Mouse (Mus musculus) ES-Bruce4 (cell line): ENCODE measurements at regions not wholly inside any gene's neighbourhood (a gene's known extent, or its start where the extent isn't known, plus 50 kb on each side); places are given as distances from the start of the nearest gene placed in this dataset.

ENCODE experiments used
- H3K27ac ChIP-seq: 2 replicates; pipeline ENCODE4 v1.5.1; 2012; ENCODE audit warnings: low read length, inconsistent platforms; ENCODE audit not compliant: insufficient read depth
- H3K27me3 ChIP-seq: 2 replicates; pipeline ENCODE4 v1.6.1; 2012; ENCODE audit warnings: mild to moderate bottlenecking, low read length, inconsistent platforms; ENCODE audit not compliant: control insufficient read depth, poor library complexity, insufficient read depth, severe bottlenecking
- H3K36me3 ChIP-seq: 2 replicates; pipeline ENCODE4 v1.6.1; 2012; ENCODE audit warnings: inconsistent platforms, mild to moderate bottlenecking, low read length, moderate library complexity; ENCODE audit not compliant: control insufficient read depth, poor library complexity, insufficient read depth, severe bottlenecking
- H3K4me1 ChIP-seq: one replicate; pipeline ENCODE4 v1.8.1; 2011; ENCODE audit warnings: low read length; ENCODE audit not compliant: control insufficient read depth, insufficient read depth
- H3K4me3 ChIP-seq: 2 replicates; pipeline ENCODE4 v1.5.1; 2011; ENCODE audit warnings: low read depth, mild to moderate bottlenecking, low read length
- H3K9ac ChIP-seq: 2 replicates; pipeline ENCODE4 v1.6.1; 2012; ENCODE audit warnings: low read depth, mild to moderate bottlenecking, inconsistent platforms; ENCODE audit not compliant: poor library complexity, severe bottlenecking
- H3K9me3 ChIP-seq: replicated peaks from 2 replicates; pipeline ENCODE4 v1.6.1; 2012; ENCODE audit warnings: mild to moderate bottlenecking, low read length, inconsistent platforms; ENCODE audit not compliant: control insufficient read depth, poor library complexity, insufficient read depth, severe bottlenecking
- CTCF ChIP-seq: IDR thresholded peaks from one replicate; pipeline ENCODE4 v1.8.1; 2011; ENCODE audit warnings: low read depth, low read length
- EP300 ChIP-seq: IDR thresholded peaks from 2 replicates; pipeline ENCODE4 v1.6.1; 2011; ENCODE audit warnings: low read depth, low read length; ENCODE audit not compliant: insufficient read depth
- POLR2A ChIP-seq: IDR thresholded peaks from one replicate; pipeline ENCODE4 v1.8.1; 2011; ENCODE audit warnings: low read length; ENCODE audit not compliant: insufficient read depth

GRCm38 (mm10) chr15:45730370-45731153 lies 5596.4 kb downstream of the 9330182O14Rik start:
- H3K4me1 ChIP-seq: no peaks in the 10 kb centered on the region
- no peaks in the 10 kb centered on the region for H3K36me3 ChIP-seq
- no peaks in the 10 kb centered on the region for H3K27me3 ChIP-seq
- H3K9me3 ChIP-seq: no peaks in the 10 kb centered on the region
- no peak overlapping the region for H3K4me3 ChIP-seq
- H3K27ac ChIP-seq: no peak overlapping the region
- TF ChIP-seq POLR2A (no peak), EP300 (no peak), CTCF (no peak)
- H3K9ac ChIP-seq: no peak overlapping the region

- no peak for TF ChIP-seq EP300
- peak; percentile 38 for TF ChIP-seq CTCF
- no peaks in the 10 kb centered on the region for H3K27me3 ChIP-seq
- H3K4me1 ChIP-seq: no peaks in the 10 kb centered on the region
- H3K27ac ChIP-seq: no peak overlapping the region
- no peak overlapping the region for H3K4me3 ChIP-seq
- H3K9me3 ChIP-seq: no peaks in the 10 kb centered on the region
- no peaks in the 10 kb centered on the region for H3K36me3 ChIP-seq
- no peak overlapping the region for H3K9ac ChIP-seq
These were observed 5629.1 kb downstream of the 9330182O14Rik start for GRCm38 (mm10) chr15:45763225-45763624.
